Mouse (Mus musculus) testis, adult 2 months (tissue): Measurements from ENCODE around the gene Dnmt3b.

Experiments
- CTCF ChIP-seq: fragments of 200-500 bp; IDR thresholded peaks from 2 replicates; pipeline ENCODE4 v1.5.1; 2012; ENCODE audit warnings: low read depth, mild to moderate bottlenecking, inconsistent platforms, low read length, moderate library complexity; ENCODE audit not compliant: control insufficient read depth, insufficient read depth, insufficient replicate concordance
- POLR2A ChIP-seq: fragments of 200-500 bp; IDR thresholded peaks from 2 replicates; pipeline ENCODE4 v1.6.1; 2012; ENCODE audit warnings: low read depth, mild to moderate bottlenecking, inconsistent platforms, low read length, moderate library complexity; ENCODE audit not compliant: control insufficient read depth

DNA sequence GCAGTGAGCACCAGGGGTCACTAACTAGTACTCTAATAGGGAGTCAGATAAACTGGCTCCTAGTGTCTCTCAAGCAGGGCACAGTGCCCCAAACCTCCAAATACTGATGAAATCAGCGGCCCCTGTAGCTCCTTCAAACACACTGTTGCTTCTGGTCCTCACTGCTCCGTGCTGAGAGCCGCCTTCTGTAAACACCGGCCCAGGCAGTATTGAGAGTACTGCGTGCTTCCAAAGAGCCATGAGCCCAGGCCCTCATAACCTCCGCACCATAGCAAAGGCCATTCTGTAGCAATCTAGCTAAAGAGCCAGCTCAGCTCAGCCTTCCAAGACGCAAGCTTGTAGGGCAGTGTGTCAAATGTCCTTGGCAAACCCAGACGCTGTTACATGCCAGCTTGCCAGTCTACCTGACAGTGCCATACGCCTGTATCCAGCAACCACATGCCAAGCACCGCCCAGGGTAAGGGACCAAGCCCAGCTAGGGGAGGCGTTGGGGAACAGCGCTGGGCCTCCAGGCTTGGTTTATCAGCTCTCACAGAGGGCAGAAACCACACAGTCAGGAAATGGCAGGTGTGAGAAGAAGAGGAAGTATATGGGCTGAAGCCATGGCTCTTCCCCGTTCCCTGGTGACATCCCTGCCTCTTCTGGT is 41.3 kb upstream of the Dnmt3b start:
- no peak for TF ChIP-seq POLR2A
- TF ChIP-seq CTCF: no peak
